Mouse (Mus musculus): ENCODE measurements around the gene Hdgf.

Gene Hdgf

GRCm38 (mm10) chr3:87909381-87909780 lies 3.3 kb downstream of the Hdgf start:
- no peak for DNase-seq (ENCODE audit: low spot score in 2 of 2)

- no peak for DNase-seq (ENCODE audit: low spot score in 2 of 2)
Observed at GRCm38 (mm10) chr3:87909874-87910273, 3.8 kb downstream of the Hdgf start.

- DNase-seq (ENCODE audit: low spot score in 2 of 2): peak in 1 of 2 experiments; percentile 46
Observed at GRCm38 (mm10) chr3:87910573-87911141, 4.5 kb downstream of the Hdgf start.

- DNase-seq (ENCODE audit: low spot score in 2 of 2): no peak
Observed at GRCm38 (mm10) chr3:87913491-87913890, 7.4 kb downstream of the Hdgf start.

- no peak for DNase-seq (ENCODE audit: low spot score in 2 of 2)
Observed at GRCm38 (mm10) chr3:87913891-87914290, 7.8 kb downstream of the Hdgf start.

GRCm38 (mm10) chr3:87916990-87917389 lies 10.9 kb downstream of the Hdgf start:
- no peak for DNase-seq (ENCODE audit: low spot score in 2 of 2)

GRCm38 (mm10) chr3:87918551-87918950 lies 12.4 kb downstream of the Hdgf start:
- DNase-seq (ENCODE audit: low spot score in 2 of 2): no peak

- peak; percentile 90 to 91 for DNase-seq (ENCODE audit: low spot score in 2 of 2)
Observed at GRCm38 (mm10) chr3:87919336-87920108, 13.4 kb downstream of the Hdgf start, which contains the start of gene Mrpl24. TSS of gene Mrpl24 (plus strand) at chr3:87919506.

GRCm38 (mm10) chr3:87920270-87920943 lies 14.3 kb downstream of the Hdgf start:
- DNase-seq (ENCODE audit: low spot score in 2 of 2): no peak

GRCm38 (mm10) chr3:87924996-87925395 lies 18.9 kb downstream of the Hdgf start:
- DNase-seq (ENCODE audit: low spot score in 2 of 2): no peak

GRCm38 (mm10) chr3:87927452-87927851 lies 21.3 kb downstream of the Hdgf start:
- no peak for DNase-seq (ENCODE audit: low spot score in 2 of 2)

GRCm38 (mm10) chr3:87929341-87930077 lies 23.4 kb downstream of the Hdgf start:
- DNase-seq (ENCODE audit: low spot score in 2 of 2): no peak

- peak; percentile 98 to 99 for DNase-seq (ENCODE audit: low spot score in 2 of 2)
Observed at GRCm38 (mm10) chr3:87930078-87930795, 24.1 kb downstream of the Hdgf start, which contains the start of the genes Isg20l2 and Rrnad1. TSS of gene Isg20l2 (plus strand) at chr3:87930314. TSS of gene Rrnad1 (minus strand) at chr3:87930717.

- no peak for DNase-seq (ENCODE audit: low spot score in 2 of 2)
Observed at GRCm38 (mm10) chr3:87934026-87934425, 27.9 kb downstream of the Hdgf start.

- DNase-seq (ENCODE audit: low spot score in 2 of 2): no peak
Observed at GRCm38 (mm10) chr3:87934501-87934900, 28.4 kb downstream of the Hdgf start.

- no peak for DNase-seq (ENCODE audit: low spot score in 2 of 2)
Observed at GRCm38 (mm10) chr3:87935201-87935600, 29.1 kb downstream of the Hdgf start.

- DNase-seq (ENCODE audit: low spot score in 2 of 2): peak; percentile 77 to 89
Observed at GRCm38 (mm10) chr3:87935776-87936175, 29.7 kb downstream of the Hdgf start.

- no peak for DNase-seq (ENCODE audit: low spot score in 2 of 2)
Observed at GRCm38 (mm10) chr3:87940611-87941010, 34.5 kb downstream of the Hdgf start.

- no peak for DNase-seq (ENCODE audit: low spot score in 2 of 2)
Observed at GRCm38 (mm10) chr3:87942471-87942870, 36.4 kb downstream of the Hdgf start.

- no peak for DNase-seq (ENCODE audit: low spot score in 2 of 2)
Observed at GRCm38 (mm10) chr3:87943586-87943985, 37.5 kb downstream of the Hdgf start.

All from right cerebral cortex, adult 2 months (tissue).